8 mouse cellular contexts compared by ENCODE assay signal in genomic region chr2:131128211-131128610, GRCm38 (mm10). TPM values are rescaled to one million over a fixed set of nuclear protein-coding genes. Genes with fewer than 3 reads are reported as not detected.
DNase-seq lines count a peak whose midpoint lies in the region; ATAC-seq and TF ChIP-seq lines count a peak whose summit lies in the region.

No protein-coding gene starts in this region.

- peak overlapping the region; percentile 73 for H3K27ac ChIP-seq in layer of hippocampus, adult 2 months
- 0 out of 2 replicates have a peak overlapping the region, but pooled peaks have one; percentile 6 for H3K27ac ChIP-seq in heart, embryonic 12.5 days (ENCODE audit: poor library complexity, severe bottlenecking)
- 0 out of 2 replicates have a peak overlapping the region, but pooled peaks have one; percentile 94 for H3K27ac ChIP-seq in limb, embryonic 13.5 days

- peaks cover 16% of the 10 kb centered on the region; the same call in 1 of the 2 replicates for H3K27me3 ChIP-seq in heart, embryonic 12.5 days (replicated peaks)
- no peaks in the 10 kb centered on the region for H3K27me3 ChIP-seq in limb, embryonic 13.5 days

- H3K9ac ChIP-seq in heart, embryonic 12.5 days: peak overlapping the region; percentile 88
- peak overlapping the region; percentile 93 for H3K9ac ChIP-seq in limb, embryonic 13.5 days

- no peak for DNase-seq in layer of hippocampus, adult 2 months (ENCODE audit: low spot score in 2 of 2)
- no peak for DNase-seq in layer of hippocampus, postnatal 25 days (ENCODE audit: extremely low spot score in 1 of 2, low spot score in 1 of 2)
- peak; percentile 12 for DNase-seq in neural tube, embryonic 10.5 days (ENCODE audit: extremely low spot score, low spot score)
- no peak for DNase-seq in yolk sac, embryonic 10.5 days (ENCODE audit: low spot score)
- no peak for DNase-seq in cerebellum, postnatal 14 days

- 71% methylated on average over 5 of the region's 5 CpGs for WGBS in heart, embryonic 12.5 days
- 84% methylated on average over 5 of the region's 5 CpGs for WGBS in limb, embryonic 13.5 days

- no peaks in the 10 kb centered on the region for H3K9me3 ChIP-seq in heart, embryonic 12.5 days (replicated peaks)
- H3K9me3 ChIP-seq in limb, embryonic 13.5 days: no peaks in the 10 kb centered on the region

- peaks cover 47% of the 10 kb centered on the region for H3K4me1 ChIP-seq in heart, embryonic 12.5 days (replicated peaks)
- H3K4me1 ChIP-seq in limb, embryonic 13.5 days: peaks cover 39% of the 10 kb centered on the region

- H3K4me3 ChIP-seq in layer of hippocampus, adult 2 months: peak overlapping the region; percentile 47; the same call in 1 of the 2 replicates
- peak overlapping the region; percentile 65 for H3K4me3 ChIP-seq in heart, embryonic 12.5 days
- H3K4me3 ChIP-seq in limb, embryonic 13.5 days: peak overlapping the region; percentile 81

- no peak for TF ChIP-seq CTCF in layer of hippocampus, adult 2 months (conservative IDR thresholded peaks at IDR 0.05)

- ATAC-seq in heart, embryonic 12.5 days (ENCODE audit: insufficient number of reproducible peaks, low FRiP score): no peak
- ATAC-seq in limb, embryonic 13.5 days (ENCODE audit: low FRiP score, low read depth): no peak
- no peak for ATAC-seq in megakaryocyte-erythroid progenitor cell, adult 5-6 weeks (replicated peaks; ENCODE audit: low FRiP score, low TSS enrichment, poor library complexity, severe bottlenecking)

- H3K36me3 ChIP-seq in heart, embryonic 12.5 days: no peaks in the 10 kb centered on the region
- peaks cover 11% of the 10 kb centered on the region for H3K36me3 ChIP-seq in limb, embryonic 13.5 days

- H3K4me2 ChIP-seq in heart, embryonic 12.5 days: peak overlapping the region; percentile 80
- peak overlapping the region; percentile 81 for H3K4me2 ChIP-seq in limb, embryonic 13.5 days (replicated peaks)

RNA-seq across cellular contexts. Expression of gene Hspa12b, which starts 1.1 kb away (rescaled TPM):
- total RNA-seq in layer of hippocampus, adult 2 months (2021): 1 to 10 TPM; 9.1 to 9.5 TPM
- 1 to 10 TPM; 6.5 to 8.6 TPM for total RNA-seq in layer of hippocampus, postnatal 25 days (2021)
- 8.7 and 8.9 TPM in 2 replicates for polyA plus RNA-seq in heart, embryonic 12.5 days (2016; fragmentation: Nextera tagmentation; extraction: Ambion mirVana)
- polyA plus RNA-seq in limb, embryonic 13.5 days (2015; fragmentation: Nextera tagmentation; extraction: Ambion mirVana): 22.0 and 22.9 TPM in 2 replicates
- 0.44 and 3.9 TPM in 2 replicates for total RNA-seq in megakaryocyte-erythroid progenitor cell, adult 5-6 weeks (2014; fragmentation: Nextera tagmentation)
- 1.3 TPM in 1 of 2 replicates, not detected in the other for total RNA-seq in megakaryocyte-erythroid progenitor cell, adult 5-6 weeks (2017)

RNA-seq across cellular contexts. Expression of gene Gm11037, which starts 5.1 kb away (rescaled TPM):
- not detected for total RNA-seq in layer of hippocampus, adult 2 months (2021)
- total RNA-seq in layer of hippocampus, postnatal 25 days (2021): not detected
- polyA plus RNA-seq in heart, embryonic 12.5 days (2016; fragmentation: Nextera tagmentation; extraction: Ambion mirVana): not detected in 2 replicates
- not detected in 2 replicates for polyA plus RNA-seq in limb, embryonic 13.5 days (2015; fragmentation: Nextera tagmentation; extraction: Ambion mirVana)
- total RNA-seq in megakaryocyte-erythroid progenitor cell, adult 5-6 weeks (2014; fragmentation: Nextera tagmentation): not detected in 2 replicates
- total RNA-seq in megakaryocyte-erythroid progenitor cell, adult 5-6 weeks (2017): not detected in 2 replicates

RNA-seq across cellular contexts. Expression of gene 1700037H04Rik, which starts 31.7 kb away (rescaled TPM):
- total RNA-seq in layer of hippocampus, adult 2 months (2021): 10 to 100 TPM; 46.0 to 46.7 TPM
- 10 to 100 TPM; 55.5 to 66.7 TPM for total RNA-seq in layer of hippocampus, postnatal 25 days (2021)
- polyA plus RNA-seq in heart, embryonic 12.5 days (2016; fragmentation: Nextera tagmentation; extraction: Ambion mirVana): 69.2 and 69.6 TPM in 2 replicates
- polyA plus RNA-seq in limb, embryonic 13.5 days (2015; fragmentation: Nextera tagmentation; extraction: Ambion mirVana): 55.2 and 56.0 TPM in 2 replicates
- 92.8 and 94.2 TPM in 2 replicates for total RNA-seq in megakaryocyte-erythroid progenitor cell, adult 5-6 weeks (2014; fragmentation: Nextera tagmentation)
- 29.0 and 55.6 TPM in 2 replicates for total RNA-seq in megakaryocyte-erythroid progenitor cell, adult 5-6 weeks (2017)

RNA-seq across cellular contexts. Expression of gene Siglec1, which starts 41.6 kb away (rescaled TPM):
- total RNA-seq in layer of hippocampus, adult 2 months (2021): under 1 TPM; 0.20 to 0.46 TPM
- total RNA-seq in layer of hippocampus, postnatal 25 days (2021): under 1 TPM; 0.22 to 0.31 TPM
- polyA plus RNA-seq in heart, embryonic 12.5 days (2016; fragmentation: Nextera tagmentation; extraction: Ambion mirVana): 0.08 and 0.14 TPM in 2 replicates
- 0.17 and 0.19 TPM in 2 replicates for polyA plus RNA-seq in limb, embryonic 13.5 days (2015; fragmentation: Nextera tagmentation; extraction: Ambion mirVana)
- total RNA-seq in megakaryocyte-erythroid progenitor cell, adult 5-6 weeks (2014; fragmentation: Nextera tagmentation): 0.22 and 0.48 TPM in 2 replicates
- total RNA-seq in megakaryocyte-erythroid progenitor cell, adult 5-6 weeks (2017): not detected in 2 replicates

RNA-seq across cellular contexts. Expression of gene Cenpb, which starts 51.7 kb away (rescaled TPM):
- total RNA-seq in layer of hippocampus, adult 2 months (2021): 10 to 100 TPM; 72.3 to 78.8 TPM
- total RNA-seq in layer of hippocampus, postnatal 25 days (2021): 10 to 100 TPM; 84.8 to 92.4 TPM
- 6.9 and 7.2 TPM in 2 replicates for polyA plus RNA-seq in heart, embryonic 12.5 days (2016; fragmentation: Nextera tagmentation; extraction: Ambion mirVana)
- polyA plus RNA-seq in limb, embryonic 13.5 days (2015; fragmentation: Nextera tagmentation; extraction: Ambion mirVana): 11.2 and 11.6 TPM in 2 replicates
- 8.0 and 8.8 TPM in 2 replicates for total RNA-seq in megakaryocyte-erythroid progenitor cell, adult 5-6 weeks (2014; fragmentation: Nextera tagmentation)
- total RNA-seq in megakaryocyte-erythroid progenitor cell, adult 5-6 weeks (2017): 6.8 and 10.8 TPM in 2 replicates

Comparison
In these comparisons a context has a peak if more than half of its experiments do, and no peak if none do; other contexts are left out.
1. H3K27ac ChIP-seq: peak in every context shown above with its lines; median percentile 94 in limb, embryonic 13.5 days; 73 in layer of hippocampus, adult 2 months; 6 in heart, embryonic 12.5 days.